Mouse (Mus musculus): ENCODE measurements around the gene Fbxo36. TPM values are rescaled to one million over a fixed set of nuclear protein-coding genes. Genes with fewer than 3 reads are reported as not detected.

Gene Fbxo36
- polyA plus RNA-seq, 1 experiment from 2014 or later: 7.5 TPM

DNA sequence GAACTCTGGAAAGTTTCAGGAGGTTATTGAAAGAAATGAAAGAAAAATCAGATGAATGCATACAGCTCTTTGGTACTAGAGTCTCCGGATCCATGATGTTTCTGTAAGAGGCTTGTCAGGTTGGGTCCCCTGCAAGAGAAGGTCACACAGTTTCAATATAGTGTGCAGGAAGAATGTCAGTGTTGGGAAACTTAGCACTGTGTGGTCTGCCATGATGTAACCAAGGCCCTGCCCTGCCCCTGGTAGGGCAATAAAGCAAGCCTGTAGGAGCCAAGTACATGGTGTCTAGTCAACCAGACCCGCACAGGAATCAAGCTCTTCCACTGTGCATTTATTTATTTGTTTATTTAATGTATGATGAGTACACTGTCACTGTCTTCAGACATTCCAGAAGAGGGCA, 100.7 kb downstream of the Fbxo36 start:
- WGBS: 86% methylated on average over 2 of the region's 2 CpGs
- H3K27me3 ChIP-seq (replicated peaks; ENCODE audit: control insufficient read depth, insufficient read depth, low read length): no peaks in the 10 kb centered on the region
- ATAC-seq: no peak
- no peak overlapping the region for H3K4me3 ChIP-seq (ENCODE audit: low read depth, low read length)
- no peak overlapping the region for H3K9ac ChIP-seq (ENCODE audit: low read length)
- no peak for DNase-seq (ENCODE audit: low spot score)
- no peaks in the 10 kb centered on the region for H3K4me1 ChIP-seq (ENCODE audit: control insufficient read depth, insufficient read depth, low read length)
- no peaks in the 10 kb centered on the region for H3K36me3 ChIP-seq (ENCODE audit: control insufficient read depth, insufficient read depth, low read length)
- no peak overlapping the region for H3K4me2 ChIP-seq (ENCODE audit: low read length)
- no peak overlapping the region for H3K27ac ChIP-seq (ENCODE audit: low read depth, low read length)
- H3K9me3 ChIP-seq (replicated peaks; ENCODE audit: control insufficient read depth, low read length): no peaks in the 10 kb centered on the region

DNA sequence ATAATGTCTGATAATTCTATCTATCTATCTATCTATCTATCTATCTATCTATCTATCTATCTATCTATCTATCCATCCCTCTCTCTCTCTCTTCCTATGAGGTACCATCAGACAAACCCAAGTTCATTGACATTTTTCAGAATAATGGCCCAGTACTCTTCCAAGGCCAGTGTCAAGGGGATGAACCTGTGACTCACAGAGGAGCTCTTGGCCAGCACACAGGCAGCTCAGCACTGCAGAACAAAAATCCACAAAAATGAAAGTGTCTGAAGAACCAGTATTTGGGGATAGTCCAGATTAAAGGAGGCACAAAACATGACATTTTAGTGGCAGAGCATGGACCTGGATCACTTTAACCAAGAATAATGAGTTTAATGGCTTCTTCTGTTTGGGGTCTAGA, 103.0 kb downstream of the Fbxo36 start:
- ATAC-seq: no peak
- Histone ChIP-seq H3K4me2 (ENCODE audit: low read length) (no peak overlapping the region), H3K4me3 (ENCODE audit: low read depth, low read length) (no peak overlapping the region), H3K4me1 (ENCODE audit: control insufficient read depth, insufficient read depth, low read length) (no peaks in the 10 kb centered on the region), H3K27ac (ENCODE audit: low read depth, low read length) (no peak overlapping the region), H3K9me3 (replicated peaks; ENCODE audit: control insufficient read depth, low read length) (no peaks in the 10 kb centered on the region), H3K27me3 (replicated peaks; ENCODE audit: control insufficient read depth, insufficient read depth, low read length) (no peaks in the 10 kb centered on the region), H3K36me3 (ENCODE audit: control insufficient read depth, insufficient read depth, low read length) (no peaks in the 10 kb centered on the region), H3K9ac (ENCODE audit: low read length) (no peak overlapping the region)
- no peak for DNase-seq (ENCODE audit: low spot score)

DNA sequence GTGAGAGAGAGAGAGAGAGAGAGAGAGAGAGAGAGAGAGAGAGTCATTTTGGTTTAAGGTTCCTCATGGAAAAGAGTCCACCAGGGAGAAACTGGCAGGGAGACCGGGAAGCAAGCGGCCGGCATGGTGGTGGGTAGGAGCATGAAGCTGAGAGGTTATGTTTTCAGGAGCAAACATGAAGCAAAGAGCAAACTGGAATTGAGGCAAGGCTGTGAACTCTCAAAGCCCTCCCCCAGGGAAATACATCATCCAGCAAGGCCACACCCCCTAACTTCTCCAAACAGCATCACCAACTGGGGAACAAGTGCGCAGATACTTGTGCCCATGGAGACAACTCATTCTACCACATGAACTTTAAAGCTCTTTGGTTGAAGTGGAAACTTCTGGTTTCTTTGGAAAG, 103.9 kb downstream of the Fbxo36 start:
- no peaks in the 10 kb centered on the region for H3K4me1 ChIP-seq (ENCODE audit: control insufficient read depth, insufficient read depth, low read length)
- 95% methylated on average over 4 of the region's 4 CpGs for WGBS
- DNase-seq (ENCODE audit: low spot score): no peak

DNA sequence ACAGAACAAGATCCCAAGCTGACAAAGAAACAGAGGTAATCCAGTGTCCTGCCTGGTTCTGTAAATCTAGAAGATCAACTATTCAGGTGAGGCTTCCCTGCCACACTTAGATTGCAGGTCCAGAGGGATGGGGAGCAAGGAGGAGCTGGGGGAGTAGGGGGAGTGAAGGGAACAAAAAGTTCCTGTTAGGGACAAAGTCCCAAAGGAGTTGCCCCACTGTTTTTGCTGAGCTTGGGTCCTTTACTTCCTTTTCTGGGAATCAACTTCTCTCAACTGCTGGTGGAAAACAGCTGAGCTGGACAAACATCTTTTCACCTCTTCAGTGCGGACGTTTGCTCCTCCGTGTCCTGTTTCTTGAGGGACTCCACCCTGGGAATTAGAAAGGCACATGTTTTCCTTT, 106.3 kb downstream of the Fbxo36 start:
- no peak for ATAC-seq
- Histone ChIP-seq H3K4me3 (ENCODE audit: low read depth, low read length) (no peak overlapping the region), H3K9me3 (replicated peaks; ENCODE audit: control insufficient read depth, low read length) (no peaks in the 10 kb centered on the region), H3K4me2 (ENCODE audit: low read length) (no peak overlapping the region), H3K36me3 (ENCODE audit: control insufficient read depth, insufficient read depth, low read length) (no peaks in the 10 kb centered on the region), H3K4me1 (ENCODE audit: control insufficient read depth, insufficient read depth, low read length) (no peaks in the 10 kb centered on the region), H3K27ac (ENCODE audit: low read depth, low read length) (no peak overlapping the region), H3K27me3 (replicated peaks; ENCODE audit: control insufficient read depth, insufficient read depth, low read length) (no peaks in the 10 kb centered on the region), H3K9ac (ENCODE audit: low read length) (no peak overlapping the region)
- WGBS: 87% methylated on average over 3 of the region's 3 CpGs
- DNase-seq (ENCODE audit: low spot score): no peak

More for the DNA sequence above, 103.9 kb downstream of the Fbxo36 start:
- Histone ChIP-seq H3K9ac (ENCODE audit: low read length) (no peak overlapping the region), H3K4me2 (ENCODE audit: low read length) (no peak overlapping the region), H3K4me3 (ENCODE audit: low read depth, low read length) (no peak overlapping the region), H3K27ac (ENCODE audit: low read depth, low read length) (no peak overlapping the region), H3K36me3 (ENCODE audit: control insufficient read depth, insufficient read depth, low read length) (no peaks in the 10 kb centered on the region), H3K27me3 (replicated peaks; ENCODE audit: control insufficient read depth, insufficient read depth, low read length) (no peaks in the 10 kb centered on the region), H3K9me3 (replicated peaks; ENCODE audit: control insufficient read depth, low read length) (no peaks in the 10 kb centered on the region)
- no peak for ATAC-seq

DNA sequence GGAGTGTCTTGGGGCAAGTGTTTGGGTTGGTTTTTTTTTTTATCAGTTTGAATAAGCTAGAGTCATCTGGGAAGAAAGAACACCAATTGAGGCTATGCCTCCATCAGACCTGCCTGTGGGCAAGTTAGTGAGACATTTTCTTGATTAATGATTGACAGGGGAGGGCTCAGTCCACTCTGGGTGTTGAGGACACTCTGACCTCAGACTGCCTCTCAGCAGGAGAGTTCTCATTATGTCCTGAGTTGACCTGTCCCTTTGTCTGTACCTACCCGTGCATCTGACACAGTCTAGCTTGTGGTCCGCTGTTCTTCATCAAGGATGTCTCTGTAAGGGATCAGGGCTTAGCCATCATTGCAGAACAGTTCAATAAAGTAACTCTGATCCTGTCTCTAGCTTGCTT, 107.7 kb downstream of the Fbxo36 start:
- H3K9me3 ChIP-seq (replicated peaks; ENCODE audit: control insufficient read depth, low read length): no peaks in the 10 kb centered on the region
- DNase-seq (ENCODE audit: low spot score) (no peak), ATAC-seq (no peak)
- no peaks in the 10 kb centered on the region for H3K27me3 ChIP-seq (replicated peaks; ENCODE audit: control insufficient read depth, insufficient read depth, low read length)
- 70% methylated on average over 2 of the region's 2 CpGs for WGBS
- H3K4me3 ChIP-seq (ENCODE audit: low read depth, low read length): no peak overlapping the region
- no peak overlapping the region for H3K4me2 ChIP-seq (ENCODE audit: low read length)
- no peaks in the 10 kb centered on the region for H3K4me1 ChIP-seq (ENCODE audit: control insufficient read depth, insufficient read depth, low read length)
- no peak overlapping the region for H3K27ac ChIP-seq (ENCODE audit: low read depth, low read length)
- no peaks in the 10 kb centered on the region for H3K36me3 ChIP-seq (ENCODE audit: control insufficient read depth, insufficient read depth, low read length)
- H3K9ac ChIP-seq (ENCODE audit: low read length): no peak overlapping the region

Other genes starting within 250 kb of the Fbxo36 start
- gene Dner, start 143.6 kb upstream of the Fbxo36 start, polyA plus RNA-seq (2014; fragmentation: Nextera tagmentation; extraction: Ambion mirVana): 103 and 144 TPM in 2 replicates
- 50.8 and 64.6 TPM in 2 replicates for gene Trip12, start 675 bp downstream of the Fbxo36 start, polyA plus RNA-seq (2014; fragmentation: Nextera tagmentation; extraction: Ambion mirVana)
- 9.1 and 9.9 TPM in 2 replicates for gene Slc16a14, start 95.3 kb downstream of the Fbxo36 start, polyA plus RNA-seq (2014; fragmentation: Nextera tagmentation; extraction: Ambion mirVana)